23 mouse cellular contexts compared by ENCODE assay signal in the genomic region with DNA sequence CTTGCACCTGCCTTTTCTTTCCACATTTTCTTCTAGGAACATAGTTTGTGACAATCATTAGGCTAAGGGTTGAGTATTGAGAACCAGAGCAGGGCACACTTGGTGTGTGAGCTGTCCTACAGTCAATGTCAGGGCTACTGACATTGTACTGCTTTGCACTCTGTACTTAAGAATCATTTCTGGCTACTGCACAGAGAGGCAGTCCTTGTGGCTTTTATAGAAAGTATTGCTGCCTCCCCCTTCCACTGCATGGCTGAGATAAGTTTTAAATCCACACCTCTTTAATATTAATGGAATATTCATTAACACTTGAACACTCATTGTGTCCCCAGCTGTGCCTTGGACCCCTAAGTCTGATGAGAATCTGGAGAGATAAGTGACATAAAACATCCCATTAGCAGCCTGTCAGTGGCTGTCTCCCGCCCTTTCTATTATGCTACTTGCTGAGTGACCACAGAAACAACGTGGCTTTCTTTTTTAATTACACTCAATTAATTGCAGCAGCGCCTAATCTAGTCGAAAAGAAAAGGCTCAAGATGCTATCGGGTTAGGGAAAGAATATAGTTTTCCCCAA.
DNase-seq lines count a peak whose midpoint lies in the region; ATAC-seq and TF ChIP-seq lines count a peak whose summit lies in the region.
"Had no signal": no experiment of that assay in that cellular context is flagged by ENCODE, and none has a peak within 500 bp of the region (broad histone marks: within the 10 kb centered on the region; RNA-seq: fewer than 3 reads in every experiment).

No protein-coding gene starts in this region.

- H3K4me2 ChIP-seq in hindbrain, embryonic 11.5 days (replicated peaks; ENCODE audit: low read depth, low read length) = no peak overlapping the region
- no peak overlapping the region for H3K4me2 ChIP-seq in hindbrain, embryonic 16.5 days (ENCODE audit: low read length)
- H3K4me2 ChIP-seq in midbrain, embryonic 13.5 days (replicated peaks) = no peak overlapping the region
- no peak overlapping the region for H3K4me2 ChIP-seq in midbrain, embryonic 16.5 days (ENCODE audit: low read length)
- no peak overlapping the region for H3K4me2 ChIP-seq in forebrain, postnatal 0 days (ENCODE audit: low read depth)

- 66% methylated on average over 5 of the region's 5 CpGs for WGBS in hindbrain, embryonic 11.5 days
- 43% methylated on average over 5 of the region's 5 CpGs for whole genome bisulfite sequencing in hindbrain, embryonic 16.5 days
- WGBS in midbrain, embryonic 13.5 days = 31% methylated on average over 5 of the region's 5 CpGs
- WGBS in midbrain, embryonic 16.5 days = 34% methylated on average over 5 of the region's 5 CpGs
- 16% methylated on average over 5 of the region's 5 CpGs for WGBS in forebrain, postnatal 0 days

- no peak overlapping the region for H3K27ac ChIP-seq in hindbrain, embryonic 11.5 days (ENCODE audit: low read depth, low read length)
- H3K27ac ChIP-seq in hindbrain, embryonic 16.5 days (ENCODE audit: low read depth, low read length) = no peak overlapping the region
- H3K27ac ChIP-seq in midbrain, embryonic 13.5 days = peak overlapping the region; percentile 12; the same call in 1 of the 2 replicates
- H3K27ac ChIP-seq in midbrain, embryonic 16.5 days (ENCODE audit: low read length) = no peak overlapping the region
- H3K27ac ChIP-seq in forebrain, postnatal 0 days (ENCODE audit: low read depth, low read length) = no peak overlapping the region
- H3K27ac ChIP-seq: liver, embryonic 14.5 days; macrophage had no signal

- no peaks in the 10 kb centered on the region for H3K4me1 ChIP-seq in hindbrain, embryonic 11.5 days (replicated peaks; ENCODE audit: control insufficient read depth, insufficient read depth, low read length)
- H3K4me1 ChIP-seq in hindbrain, embryonic 16.5 days (ENCODE audit: control insufficient read depth, insufficient read depth, low read depth, low read length) = no peaks in the 10 kb centered on the region
- peaks cover 21% of the 10 kb centered on the region for H3K4me1 ChIP-seq in midbrain, embryonic 13.5 days (replicated peaks)
- H3K4me1 ChIP-seq in midbrain, embryonic 16.5 days (ENCODE audit: control insufficient read depth, insufficient read depth, low read length) = no peaks in the 10 kb centered on the region
- H3K4me1 ChIP-seq in forebrain, postnatal 0 days (ENCODE audit: insufficient read depth) = no peaks in the 10 kb centered on the region

- ATAC-seq in hindbrain, embryonic 11.5 days (ENCODE audit: low FRiP score) = peak; percentile 71; the same call in 1 of the 2 replicates
- ATAC-seq in hindbrain, embryonic 16.5 days = no peak
- peak; percentile 71 for ATAC-seq in midbrain, embryonic 13.5 days
- ATAC-seq in midbrain, embryonic 16.5 days = no peak
- ATAC-seq in forebrain, postnatal 0 days = peak; percentile 48; the same call in 1 of the 2 replicates
- ATAC-seq: intestine, embryonic 16.5 days had no signal

- H3K4me3 ChIP-seq in hindbrain, embryonic 11.5 days (ENCODE audit: low read depth, low read length) = no peak overlapping the region
- H3K4me3 ChIP-seq in hindbrain, embryonic 16.5 days (ENCODE audit: low read length) = no peak overlapping the region
- no peak overlapping the region for H3K4me3 ChIP-seq in midbrain, embryonic 13.5 days (replicated peaks)
- H3K4me3 ChIP-seq in midbrain, embryonic 16.5 days (ENCODE audit: low read depth, low read length) = no peak overlapping the region
- H3K4me3 ChIP-seq in forebrain, postnatal 0 days (ENCODE audit: low read depth, low read length) = no peak overlapping the region
- H3K4me3 ChIP-seq: erythroblast, embryonic 14.5 days had no signal

- no peaks in the 10 kb centered on the region for H3K36me3 ChIP-seq in hindbrain, embryonic 11.5 days (ENCODE audit: control insufficient read depth, insufficient read depth, low read length)
- no peaks in the 10 kb centered on the region for H3K36me3 ChIP-seq in hindbrain, embryonic 16.5 days (ENCODE audit: control insufficient read depth, insufficient read depth, low read length)
- no peaks in the 10 kb centered on the region for H3K36me3 ChIP-seq in midbrain, embryonic 13.5 days
- no peaks in the 10 kb centered on the region for H3K36me3 ChIP-seq in midbrain, embryonic 16.5 days (ENCODE audit: control insufficient read depth, insufficient read depth, low read length)
- H3K36me3 ChIP-seq in forebrain, postnatal 0 days (ENCODE audit: insufficient read depth) = no peaks in the 10 kb centered on the region

- H3K9me3 ChIP-seq in hindbrain, embryonic 11.5 days (ENCODE audit: control insufficient read depth, low read length) = no peaks in the 10 kb centered on the region
- H3K9me3 ChIP-seq in hindbrain, embryonic 16.5 days (ENCODE audit: control insufficient read depth, low read length) = peaks cover 2% of the 10 kb centered on the region; the same call in 1 of the 2 replicates
- no peaks in the 10 kb centered on the region for H3K9me3 ChIP-seq in midbrain, embryonic 13.5 days
- no peaks in the 10 kb centered on the region for H3K9me3 ChIP-seq in midbrain, embryonic 16.5 days (replicated peaks; ENCODE audit: control insufficient read depth, low read length, poor library complexity, severe bottlenecking)
- H3K9me3 ChIP-seq in forebrain, postnatal 0 days (ENCODE audit: low read length) = no peaks in the 10 kb centered on the region

- H3K9ac ChIP-seq in hindbrain, embryonic 11.5 days (ENCODE audit: low read depth, low read length) = no peak overlapping the region
- no peak overlapping the region for H3K9ac ChIP-seq in hindbrain, embryonic 16.5 days (ENCODE audit: low read depth, low read length)
- H3K9ac ChIP-seq in midbrain, embryonic 13.5 days (replicated peaks) = no peak overlapping the region
- H3K9ac ChIP-seq in midbrain, embryonic 16.5 days (ENCODE audit: low read depth, low read length) = no peak overlapping the region
- H3K9ac ChIP-seq in forebrain, postnatal 0 days = no peak overlapping the region
- H3K9ac ChIP-seq: liver, embryonic 14.5 days had no signal

- TF ChIP-seq CTCF in forebrain, postnatal 0 days (IDR thresholded peaks at IDR 0.05; ENCODE audit: low read depth) = no peak

- no peak for DNase-seq in hindbrain, embryonic 11.5 days (ENCODE audit: low spot score)
- DNase-seq in forebrain, postnatal 0 days = peak; percentile 22
- no peak for DNase-seq in adrenal gland, adult (ENCODE audit: inconsistent age in 2 of 2, low spot score in 1 of 2)
- no peak for DNase-seq in thymus, postnatal 36 days
- no peak for DNase-seq in left cerebral cortex, adult 8-10 months (ENCODE audit: low spot score in 2 of 2)
- DNase-seq: adrenal gland, postnatal 36 days; cerebellum, adult 2 months; cerebellum, postnatal 14 days; gastrocnemius, postnatal 14 days; heart, postnatal 36 days; kidney, adult 9 months; kidney, postnatal 10 days; layer of hippocampus, postnatal 36 days; liver; lung, adult 2 months; lung, postnatal 10 days had no signal

- no peaks in the 10 kb centered on the region for H3K27me3 ChIP-seq in hindbrain, embryonic 11.5 days (ENCODE audit: control insufficient read depth, insufficient read depth, low read length)
- no peaks in the 10 kb centered on the region for H3K27me3 ChIP-seq in hindbrain, embryonic 16.5 days (replicated peaks; ENCODE audit: control insufficient read depth, insufficient read depth, low read length)
- no peaks in the 10 kb centered on the region for H3K27me3 ChIP-seq in midbrain, embryonic 13.5 days
- H3K27me3 ChIP-seq in midbrain, embryonic 16.5 days (ENCODE audit: control insufficient read depth, insufficient read depth, low read depth, low read length) = no peaks in the 10 kb centered on the region
- no peaks in the 10 kb centered on the region for H3K27me3 ChIP-seq in forebrain, postnatal 0 days (ENCODE audit: insufficient read depth, low read length)

Comparison
In these comparisons a context has a peak if more than half of its experiments do, and no peak if none do; other contexts are left out.
1. ATAC-seq: peak in hindbrain, embryonic 11.5 days (single experiment), midbrain, embryonic 13.5 days (single experiment) and forebrain, postnatal 0 days (single experiment); none in hindbrain, embryonic 16.5 days (single experiment) and midbrain, embryonic 16.5 days (single experiment).